Mouse (Mus musculus): ENCODE results near the gene P4htm. TPM values are rescaled to one million over a fixed set of nuclear protein-coding genes. Genes with fewer than 3 reads are reported as not detected.
A peak's percentile ranks its signal among the peaks of the same experiment; 100 is the strongest.

Gene P4htm
- total RNA-seq, 2 experiments from 2014 or later, result 101 to 102 TPM

GRCm38 (mm10) chr9:108578545-108579343 lies 18.7 kb downstream of the P4htm start, which contains the start of gene Wdr6:
Gene Wdr6, minus strand, starts transcription at chr9:108578739.
- DNase-seq (ENCODE audit: low spot score in 2 of 2), result peak; percentile 82 to 83

GRCm38 (mm10) chr9:108577934-108578544 lies 19.4 kb downstream of the P4htm start:
- no peak for DNase-seq (ENCODE audit: low spot score in 2 of 2)

- no peak for DNase-seq (ENCODE audit: low spot score in 2 of 2)
Observed at GRCm38 (mm10) chr9:108577025-108577424, 20.4 kb downstream of the P4htm start.

GRCm38 (mm10) chr9:108575321-108576297 lies 21.9 kb downstream of the P4htm start:
- no peak for DNase-seq (ENCODE audit: low spot score in 2 of 2)

- no peak for DNase-seq (ENCODE audit: low spot score in 2 of 2)
Observed at GRCm38 (mm10) chr9:108574921-108575320, 22.5 kb downstream of the P4htm start.

- no peak for DNase-seq (ENCODE audit: low spot score in 2 of 2)
Observed at GRCm38 (mm10) chr9:108573774-108574690, 23.4 kb downstream of the P4htm start.

GRCm38 (mm10) chr9:108572321-108572720 lies 25.1 kb downstream of the P4htm start:
- no peak for DNase-seq (ENCODE audit: low spot score in 2 of 2)

- DNase-seq (ENCODE audit: low spot score in 2 of 2), result no peak
Observed at GRCm38 (mm10) chr9:108571401-108571973, 26.0 kb downstream of the P4htm start.

- peak; percentile 71 to 83 for DNase-seq (ENCODE audit: low spot score in 2 of 2)
Observed at GRCm38 (mm10) chr9:108570207-108570896, 27.1 kb downstream of the P4htm start.

- peak; percentile 84 to 94 for DNase-seq (ENCODE audit: low spot score in 2 of 2)
Observed at GRCm38 (mm10) chr9:108569381-108570206, 27.9 kb downstream of the P4htm start, which contains the start of gene Dalrd3. Gene Dalrd3, plus strand, starts transcription at chr9:108569886.

- no peak for DNase-seq (ENCODE audit: low spot score in 2 of 2)
Observed at GRCm38 (mm10) chr9:108568511-108568921, 29.0 kb downstream of the P4htm start.

- DNase-seq (ENCODE audit: low spot score in 2 of 2), result no peak
Observed at GRCm38 (mm10) chr9:108567931-108568419, 29.5 kb downstream of the P4htm start.

GRCm38 (mm10) chr9:108566815-108567776 lies 30.4 kb downstream of the P4htm start, which contains the start of gene Ndufaf3:
Gene Ndufaf3, minus strand, starts transcription at chr9:108567434.
- DNase-seq (ENCODE audit: low spot score in 2 of 2), result peak; percentile 94 to 97

- DNase-seq (ENCODE audit: low spot score in 2 of 2), result no peak
Observed at GRCm38 (mm10) chr9:108565881-108566814, 31.3 kb downstream of the P4htm start.

- DNase-seq (ENCODE audit: low spot score in 2 of 2), result no peak
Observed at GRCm38 (mm10) chr9:108564131-108564530, 33.3 kb downstream of the P4htm start.

GRCm38 (mm10) chr9:108563671-108564070 lies 33.8 kb downstream of the P4htm start:
- no peak for DNase-seq (ENCODE audit: low spot score in 2 of 2)

Measured in layer of hippocampus, adult 18-20 months (tissue).